Mouse (Mus musculus) heart, embryonic 13.5 days (tissue): ENCODE results near the gene Nol10. TPM values are rescaled to one million over a fixed set of nuclear protein-coding genes. Genes with fewer than 3 reads are reported as not detected.
"Not testable (repeated sequence)": the region's sequence is repeated elsewhere in the genome, so short reads cannot be mapped to it uniquely, and the experiment has no call there.

ENCODE experiments used
- ATAC-seq: fragments of 200-750 bp; cut with Nextera tagmentation; 2 replicates; pipeline ENCODE4 v1.8.0; 2017; ENCODE audit warnings: moderate TSS enrichment; ENCODE audit not compliant: insufficient number of reproducible peaks, low FRiP score, low TSS enrichment; ENCODE audit errors: extremely low read depth
- H3K27ac ChIP-seq: fragments of 300-500 bp; sonication (generic); replicated peaks from 2 replicates; pipeline ENCODE4 v1.5.1; 2015; ENCODE audit warnings: moderate library complexity, mild to moderate bottlenecking, inconsistent platforms
- H3K27me3 ChIP-seq: fragments of 300-500 bp; sonication (generic); replicated peaks from 2 replicates; pipeline ENCODE4 v1.6.1; 2015; ENCODE audit warnings: mild to moderate bottlenecking, inconsistent platforms
- H3K36me3 ChIP-seq: fragments of 300-500 bp; sonication (generic); 2 replicates; pipeline ENCODE4 v1.6.1; 2015; ENCODE audit warnings: mild to moderate bottlenecking, inconsistent platforms
- H3K4me1 ChIP-seq: fragments of 300-500 bp; sonication (generic); 2 replicates; pipeline ENCODE4 v1.6.1; 2015; ENCODE audit warnings: inconsistent platforms
- H3K4me2 ChIP-seq: fragments of 300-500 bp; sonication (generic); 2 replicates; pipeline ENCODE4 v1.6.1; 2015; ENCODE audit warnings: inconsistent platforms, mild to moderate bottlenecking, moderate library complexity
- H3K4me3 ChIP-seq: fragments of 300-500 bp; sonication (generic); 2 replicates; pipeline ENCODE4 v1.5.1; 2015; ENCODE audit warnings: moderate library complexity, mild to moderate bottlenecking, inconsistent platforms
- H3K9ac ChIP-seq: fragments of 300-500 bp; sonication (generic); 2 replicates; pipeline ENCODE4 v1.6.1; 2015; ENCODE audit warnings: inconsistent platforms, mild to moderate bottlenecking, moderate library complexity
- H3K9me3 ChIP-seq: fragments of 300-500 bp; sonication (generic); 2 replicates; pipeline ENCODE4 v1.6.1; 2016; ENCODE audit warnings: inconsistent platforms
- WGBS: fragments of 180-500 bp; shearing (Covaris S2); methylation state at CpG from one replicate; pipeline ENCODE4 v1.1.7; 2015; ENCODE audit warnings: mixed read lengths; 5-methylcytosine and 5-hydroxymethylcytosine counted together
- polyA plus RNA-seq: library from polyadenylated mRNA; unstranded; fragments of >200 nt; fragmentation: Nextera tagmentation; extraction: Ambion mirVana; gene quantifications from 2 replicates; pipeline ENCODE4 v1.2.1, GENCODE M21; 2015

Gene Nol10
- polyA plus RNA-seq, 1 experiment from 2014 or later = 13.2 TPM

- Histone ChIP-seq H3K9ac (no peak overlapping the region), H3K36me3 (no peaks in the 10 kb centered on the region), H3K4me1 (peaks cover 7% of the 10 kb centered on the region; the same call in 1 of the 2 replicates), H3K4me3 (no peak overlapping the region), H3K27me3 (no peaks in the 10 kb centered on the region), H3K27ac (no peak overlapping the region), H3K4me2 (no peak overlapping the region), H3K9me3 (no peaks in the 10 kb centered on the region)
- ATAC-seq = no peak
- 70% methylated on average over 4 of the region's 4 CpGs for WGBS
Observed at GRCm38 (mm10) chr12:17466791-17467190, 118.5 kb downstream of the Nol10 start.

- WGBS = 13% methylated on average over 3 of the region's 3 CpGs
- no peak for ATAC-seq
- Histone ChIP-seq H3K4me2 (no peak overlapping the region), H3K27me3 (no peaks in the 10 kb centered on the region), H3K9ac (no peak overlapping the region), H3K27ac (no peak overlapping the region), H3K4me1 (peaks cover 7% of the 10 kb centered on the region; the same call in 1 of the 2 replicates), H3K4me3 (no peak overlapping the region), H3K36me3 (no peaks in the 10 kb centered on the region), H3K9me3 (no peaks in the 10 kb centered on the region)
Observed at GRCm38 (mm10) chr12:17468359-17468758, 120.1 kb downstream of the Nol10 start.

DNA sequence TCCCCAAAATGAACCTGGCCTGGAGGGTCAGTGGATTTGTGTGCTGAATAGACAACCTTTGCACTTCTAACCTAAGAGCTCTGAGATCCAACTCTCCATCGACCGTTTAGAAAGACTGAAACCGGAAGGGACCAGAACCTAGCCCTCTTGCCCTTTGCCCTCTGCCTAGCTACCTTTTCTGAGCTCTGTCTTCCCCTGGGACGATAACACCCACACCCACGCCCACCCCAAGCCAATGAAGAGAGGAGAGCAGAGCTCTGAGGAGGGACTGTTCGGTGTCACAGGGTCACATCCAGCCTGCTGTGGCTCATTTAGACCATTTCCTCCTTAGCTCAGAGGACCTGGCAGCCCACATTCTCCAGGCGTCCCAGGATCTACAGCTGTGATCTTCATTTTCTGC, 121.6 kb downstream of the Nol10 start:
- no peak overlapping the region for H3K9ac ChIP-seq
- H3K36me3 ChIP-seq = no peaks in the 10 kb centered on the region
- no peaks in the 10 kb centered on the region for H3K9me3 ChIP-seq
- WGBS = 76% methylated on average over 7 of the region's 7 CpGs
- H3K27ac ChIP-seq = no peak overlapping the region
- H3K4me2 ChIP-seq = no peak overlapping the region
- H3K4me1 ChIP-seq = peaks cover 7% of the 10 kb centered on the region; the same call in 1 of the 2 replicates
- no peak overlapping the region for H3K4me3 ChIP-seq
- ATAC-seq = no peak
- no peaks in the 10 kb centered on the region for H3K27me3 ChIP-seq

GRCm38 (mm10) chr12:17470528-17470927, 122.3 kb downstream of the Nol10 start:
- not testable (repeated sequence) for H3K4me2 ChIP-seq, H3K4me3 ChIP-seq, H3K36me3 ChIP-seq, H3K27me3 ChIP-seq, ATAC-seq, H3K27ac ChIP-seq, H3K4me1 ChIP-seq, H3K9ac ChIP-seq, H3K9me3 ChIP-seq

GRCm38 (mm10) chr12:17471405-17471804, 123.1 kb downstream of the Nol10 start:
- no peaks in the 10 kb centered on the region for H3K27me3 ChIP-seq
- H3K4me3 ChIP-seq = no peak overlapping the region
- H3K4me1 ChIP-seq = peaks cover 7% of the 10 kb centered on the region; the same call in 1 of the 2 replicates
- no peak overlapping the region for H3K4me2 ChIP-seq
- H3K9ac ChIP-seq = no peak overlapping the region
- H3K9me3 ChIP-seq = no peaks in the 10 kb centered on the region
- 69% methylated on average over 1 of the region's 1 CpGs for WGBS
- H3K27ac ChIP-seq = no peak overlapping the region
- no peaks in the 10 kb centered on the region for H3K36me3 ChIP-seq
- no peak for ATAC-seq

DNA sequence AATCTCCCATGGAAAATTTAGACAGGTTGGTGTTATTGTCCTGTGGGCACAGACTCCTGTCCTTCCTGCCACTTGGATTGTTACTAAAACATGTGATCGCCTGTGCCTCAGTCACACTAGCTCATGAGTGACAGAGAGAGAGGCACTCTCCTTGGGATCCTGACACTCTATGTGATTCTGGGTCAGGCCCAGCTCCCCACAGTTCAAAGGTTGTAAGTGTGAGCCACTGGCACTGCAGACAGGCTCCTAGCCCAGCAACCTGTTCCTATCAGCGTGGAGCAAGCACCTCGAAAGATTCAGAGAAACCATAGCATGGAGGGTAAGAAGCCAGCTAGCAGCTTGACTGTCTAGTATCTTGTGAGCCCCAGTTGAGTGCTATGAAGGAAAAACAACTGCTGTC, 124.9 kb downstream of the Nol10 start:
- WGBS = 85% methylated on average over 3 of the region's 3 CpGs
- Histone ChIP-seq H3K27ac (no peak overlapping the region), H3K4me1 (no peaks in the 10 kb centered on the region), H3K27me3 (no peaks in the 10 kb centered on the region), H3K9ac (no peak overlapping the region), H3K4me3 (no peak overlapping the region), H3K4me2 (no peak overlapping the region), H3K9me3 (no peaks in the 10 kb centered on the region), H3K36me3 (no peaks in the 10 kb centered on the region)
- ATAC-seq = no peak

DNA sequence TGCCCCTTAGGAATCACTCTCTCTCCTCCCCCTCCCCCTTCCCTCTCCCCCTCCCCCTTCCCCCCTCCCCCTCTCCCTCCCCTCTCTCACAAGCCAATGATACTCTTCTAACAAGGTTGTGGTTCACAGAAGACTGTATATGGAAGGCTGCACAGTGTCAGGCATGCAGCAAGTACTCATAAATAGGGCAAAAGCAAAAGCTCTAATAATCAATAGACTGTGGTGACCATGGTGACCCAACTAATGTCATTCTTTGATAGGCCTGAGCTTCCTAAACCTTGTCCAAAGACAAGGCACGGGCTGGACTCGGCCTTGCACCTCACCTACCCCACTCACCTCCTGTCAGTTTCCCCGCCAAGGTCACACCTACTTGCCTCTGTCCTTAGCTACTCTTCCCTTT, 125.6 kb downstream of the Nol10 start:
- Histone ChIP-seq H3K9me3 (no peaks in the 10 kb centered on the region), H3K27ac (no peak overlapping the region), H3K4me1 (no peaks in the 10 kb centered on the region), H3K4me3 (no peak overlapping the region), H3K27me3 (no peaks in the 10 kb centered on the region), H3K36me3 (no peaks in the 10 kb centered on the region), H3K9ac (no peak overlapping the region), H3K4me2 (no peak overlapping the region)
- WGBS = 83% methylated on average over 3 of the region's 3 CpGs
- no peak for ATAC-seq

DNA sequence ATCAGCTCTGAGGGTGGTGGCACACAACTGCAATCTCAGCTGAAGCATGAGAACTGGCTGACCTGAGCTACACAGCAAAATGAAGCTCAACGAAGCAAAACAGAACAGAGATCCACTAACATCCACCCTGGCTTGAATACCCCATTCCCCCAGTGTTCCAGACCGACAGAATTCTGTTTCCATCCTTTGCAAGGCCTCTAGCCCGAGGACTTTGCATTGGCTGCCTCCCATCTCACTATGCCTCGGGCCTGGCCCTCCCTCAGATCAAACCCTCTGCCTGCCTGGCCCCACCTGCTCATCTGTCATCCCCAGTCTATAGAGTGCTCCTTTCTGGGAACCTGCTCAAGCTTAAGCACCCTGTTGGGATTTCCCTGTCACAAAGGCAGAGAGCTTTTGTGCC, 126.4 kb downstream of the Nol10 start:
- no peak overlapping the region for H3K4me2 ChIP-seq
- no peaks in the 10 kb centered on the region for H3K4me1 ChIP-seq
- no peak for ATAC-seq
- no peaks in the 10 kb centered on the region for H3K36me3 ChIP-seq
- WGBS = 54% methylated on average over 4 of the region's 4 CpGs
- no peak overlapping the region for H3K27ac ChIP-seq
- no peaks in the 10 kb centered on the region for H3K27me3 ChIP-seq
- H3K9ac ChIP-seq = no peak overlapping the region
- H3K4me3 ChIP-seq = no peak overlapping the region
- no peaks in the 10 kb centered on the region for H3K9me3 ChIP-seq

- H3K36me3 ChIP-seq = no peaks in the 10 kb centered on the region
- no peak overlapping the region for H3K9ac ChIP-seq
- H3K9me3 ChIP-seq = no peaks in the 10 kb centered on the region
- H3K4me3 ChIP-seq = no peak overlapping the region
- H3K27ac ChIP-seq = no peak overlapping the region
- H3K4me1 ChIP-seq = no peaks in the 10 kb centered on the region
- ATAC-seq = no peak
- H3K27me3 ChIP-seq = no peaks in the 10 kb centered on the region
- no peak overlapping the region for H3K4me2 ChIP-seq
- WGBS = 75% methylated on average over 4 of the region's 4 CpGs
Observed at GRCm38 (mm10) chr12:17475146-17475545, 126.9 kb downstream of the Nol10 start.

DNA sequence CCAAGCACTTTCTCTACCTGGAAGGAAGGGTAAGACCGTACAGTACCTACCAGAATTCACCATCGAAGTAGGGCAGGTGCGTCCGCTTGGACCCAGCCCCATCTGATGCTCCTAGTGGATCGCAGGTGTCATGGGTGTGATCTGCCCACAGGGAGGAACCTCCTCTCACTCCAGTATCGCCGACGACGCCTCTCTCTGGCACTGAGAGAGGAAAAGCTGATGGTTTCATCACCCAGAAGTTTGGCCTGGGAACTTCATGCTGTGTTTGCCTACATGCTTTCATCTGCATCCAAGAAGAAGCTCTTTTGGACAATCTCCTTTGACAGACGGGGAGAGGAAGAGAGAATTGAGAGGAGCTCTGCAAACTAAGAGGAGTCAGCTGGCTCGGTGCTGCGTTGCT, 129.9 kb downstream of the Nol10 start:
- WGBS = 74% methylated on average over 12 of the region's 12 CpGs
- H3K4me2 ChIP-seq = no peak overlapping the region
- no peaks in the 10 kb centered on the region for H3K4me1 ChIP-seq
- no peaks in the 10 kb centered on the region for H3K9me3 ChIP-seq
- H3K9ac ChIP-seq = no peak overlapping the region
- no peak overlapping the region for H3K4me3 ChIP-seq
- H3K36me3 ChIP-seq = no peaks in the 10 kb centered on the region
- ATAC-seq = no peak
- H3K27ac ChIP-seq = no peak overlapping the region
- no peaks in the 10 kb centered on the region for H3K27me3 ChIP-seq

DNA sequence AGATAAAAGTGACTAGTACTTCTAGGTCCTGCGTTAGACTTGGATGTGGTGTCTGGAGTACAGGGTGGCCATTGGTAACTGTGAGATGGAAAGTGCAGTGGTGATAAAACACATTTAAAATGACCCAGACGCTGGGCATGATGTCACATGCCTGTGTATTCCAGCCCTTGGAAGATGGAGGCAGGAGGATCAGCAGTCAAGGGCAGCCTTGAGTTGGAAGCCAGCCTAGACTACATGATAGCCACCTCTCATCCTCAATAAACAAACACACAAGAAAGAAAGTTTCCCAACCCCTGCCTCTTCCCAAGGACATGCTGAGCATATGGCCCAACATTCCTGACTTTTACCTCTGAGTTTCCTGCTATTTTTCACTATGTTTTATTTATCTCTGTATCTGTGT, 130.6 kb downstream of the Nol10 start:
- Histone ChIP-seq H3K4me1 (no peaks in the 10 kb centered on the region), H3K9ac (no peak overlapping the region), H3K36me3 (no peaks in the 10 kb centered on the region), H3K4me2 (no peak overlapping the region), H3K27ac (no peak overlapping the region), H3K9me3 (no peaks in the 10 kb centered on the region), H3K4me3 (no peak overlapping the region), H3K27me3 (no peaks in the 10 kb centered on the region)
- WGBS = 65% methylated on average over 2 of the region's 2 CpGs
- ATAC-seq = no peak
